In the genomic region with DNA sequence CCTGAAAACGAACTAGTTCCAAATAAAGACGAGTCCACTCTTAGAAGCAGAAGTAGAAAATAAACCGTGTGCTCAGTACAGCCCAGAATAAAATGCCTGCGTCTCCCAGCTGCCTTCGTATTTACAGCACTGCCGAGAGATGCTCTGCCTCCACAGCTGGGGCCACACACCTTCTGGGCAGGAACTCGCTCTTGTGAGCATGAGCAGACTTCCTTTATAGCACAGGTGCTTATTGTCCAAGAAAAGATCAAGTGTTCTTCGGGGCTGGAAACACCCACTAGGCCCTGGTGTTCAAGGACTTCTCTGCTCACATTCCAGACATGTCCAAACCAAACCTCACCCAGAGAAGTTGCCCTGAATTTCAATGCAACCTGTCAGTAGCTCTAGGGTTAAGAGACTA, we compare ENCODE assay signal across 20 mouse cellular contexts. TPM values are rescaled to one million over a fixed set of nuclear protein-coding genes. Genes with fewer than 3 reads are reported as not detected.
DNase-seq lines count a peak whose midpoint lies in the region; ATAC-seq and TF ChIP-seq lines count a peak whose summit lies in the region.
"Had no signal": no experiment of that assay in that cellular context is flagged by ENCODE, and none has a peak within 500 bp of the region (broad histone marks: within the 10 kb centered on the region; RNA-seq: fewer than 3 reads in every experiment).

No protein-coding gene starts in this region.

- no peak overlapping the region for H3K27ac ChIP-seq in thymus, adult 2 months (ENCODE audit: control insufficient read depth, insufficient read depth, low read length)
- H3K27ac ChIP-seq in midbrain, embryonic 11.5 days (ENCODE audit: low read depth, low read length), result no peak overlapping the region
- no peak overlapping the region for H3K27ac ChIP-seq in forebrain, embryonic 10.5 days
- H3K27ac ChIP-seq: heart, adult 2 months; heart, embryonic 15.5 days; hindbrain, postnatal 0 days; liver, embryonic 12.5 days; midbrain, embryonic 15.5 days had no signal

- no peak overlapping the region for H3K4me2 ChIP-seq in midbrain, embryonic 11.5 days
- H3K4me2 ChIP-seq: heart, embryonic 15.5 days; liver, embryonic 12.5 days; midbrain, embryonic 15.5 days had no signal

- no peaks in the 10 kb centered on the region for H3K36me3 ChIP-seq in thymus, adult 2 months (ENCODE audit: control insufficient read depth, insufficient read depth, low read length)
- H3K36me3 ChIP-seq in midbrain, embryonic 11.5 days (ENCODE audit: control insufficient read depth, insufficient read depth, low read length), result no peaks in the 10 kb centered on the region
- H3K36me3 ChIP-seq in forebrain, embryonic 10.5 days (replicated peaks), result no peaks in the 10 kb centered on the region
- H3K36me3 ChIP-seq: heart, embryonic 15.5 days; liver, embryonic 12.5 days; midbrain, embryonic 15.5 days had no signal

- ATAC-seq in frontal cortex, adult (ENCODE audit: low TSS enrichment), result peak; percentile 50
- ATAC-seq in midbrain, embryonic 11.5 days (ENCODE audit: low FRiP score), result no peak
- ATAC-seq: activated CD4-positive, CD25-positive, alpha-beta regulatory T cell, adult 4 months; hindbrain, postnatal 0 days; liver, embryonic 12.5 days; midbrain, embryonic 15.5 days had no signal

- DNase-seq in frontal cortex, postnatal 10 days (ENCODE audit: low spot score in 2 of 2), result no peak
- DNase-seq in thymus, adult 2 months, result peak; percentile 8
- no peak for DNase-seq in thymus, adult 18-20 months
- peak; percentile 68 for DNase-seq in lung, postnatal 25 days (ENCODE audit: low spot score)
- DNase-seq in cerebellum, postnatal 14 days, result no peak
- DNase-seq in midbrain, embryonic 11.5 days (ENCODE audit: low spot score, missing footprints), result no peak
- no peak for DNase-seq in forebrain, embryonic 10.5 days (ENCODE audit: extremely low spot score, low spot score)
- DNase-seq: cerebellum, adult 9-10 months; embryo, embryonic 11 days; gastrocnemius, postnatal 14 days; heart, adult 2 months; kidney, adult 18-20 months; kidney, postnatal 14 days; left cerebral cortex, postnatal 4 days had no signal

- WGBS in thymus, adult 2 months, result 37% methylated on average over 8 of the region's 8 CpGs
- 80% methylated on average over 8 of the region's 8 CpGs for WGBS in midbrain, embryonic 11.5 days
- 84% methylated on average over 8 of the region's 8 CpGs for WGBS in forebrain, embryonic 10.5 days

- no peak overlapping the region for H3K4me3 ChIP-seq in thymus, adult 2 months (ENCODE audit: control insufficient read depth, insufficient read depth, low read length)
- no peak overlapping the region for H3K4me3 ChIP-seq in midbrain, embryonic 11.5 days (ENCODE audit: low read depth, low read length)
- no peak overlapping the region for H3K4me3 ChIP-seq in forebrain, embryonic 10.5 days
- H3K4me3 ChIP-seq: heart, adult 2 months; heart, embryonic 15.5 days; liver, embryonic 12.5 days; midbrain, embryonic 15.5 days had no signal

- TF ChIP-seq POLR2A in thymus, adult 2 months (IDR thresholded peaks at IDR 0.05; ENCODE audit: control insufficient read depth, extremely low read depth, insufficient read depth, low read length, poor library complexity), result no peak

- H3K4me1 ChIP-seq in thymus, adult 2 months (replicated peaks; ENCODE audit: control insufficient read depth, insufficient read depth, low read length), result peaks cover 2% of the 10 kb centered on the region
- H3K4me1 ChIP-seq in midbrain, embryonic 11.5 days (ENCODE audit: control insufficient read depth, insufficient read depth, low read length), result no peaks in the 10 kb centered on the region
- H3K4me1 ChIP-seq in forebrain, embryonic 10.5 days, result peaks cover 17% of the 10 kb centered on the region; the same call in 1 of the 2 replicates
- H3K4me1 ChIP-seq: liver, embryonic 12.5 days had no signal

- H3K9ac ChIP-seq in midbrain, embryonic 11.5 days (ENCODE audit: low read length), result no peak overlapping the region
- H3K9ac ChIP-seq: heart, embryonic 15.5 days; liver, embryonic 12.5 days; midbrain, embryonic 15.5 days had no signal

- H3K27me3 ChIP-seq in thymus, adult 2 months (ENCODE audit: control insufficient read depth, insufficient read depth, low read length), result no peaks in the 10 kb centered on the region
- H3K27me3 ChIP-seq in midbrain, embryonic 11.5 days (ENCODE audit: control insufficient read depth, insufficient read depth, low read length), result no peaks in the 10 kb centered on the region
- no peaks in the 10 kb centered on the region for H3K27me3 ChIP-seq in forebrain, embryonic 10.5 days (ENCODE audit: poor library complexity, severe bottlenecking)
- H3K27me3 ChIP-seq: heart, embryonic 15.5 days; liver, embryonic 12.5 days; midbrain, embryonic 15.5 days had no signal

- no peaks in the 10 kb centered on the region for H3K9me3 ChIP-seq in midbrain, embryonic 11.5 days (ENCODE audit: control insufficient read depth, low read length)
- no peaks in the 10 kb centered on the region for H3K9me3 ChIP-seq in forebrain, embryonic 10.5 days
- H3K9me3 ChIP-seq: heart, embryonic 15.5 days; liver, embryonic 12.5 days; midbrain, embryonic 15.5 days had no signal

- no peak for TF ChIP-seq CTCF in thymus, adult 2 months (IDR thresholded peaks at IDR 0.05; ENCODE audit: borderline replicate concordance, control insufficient read depth, extremely low read depth, insufficient read depth, low read length, poor library complexity)

RNA-seq across cellular contexts. Expression of a gene that starts 39.2 kb away (rescaled TPM):
- polyA plus RNA-seq in thymus, adult 2 months (2012; rRNA removed), result 21.4 and 24.1 TPM in 2 replicates
- 100 and 105 TPM in 2 replicates for polyA plus RNA-seq in midbrain, embryonic 11.5 days (2014; fragmentation: Nextera tagmentation; extraction: Ambion mirVana)
- 121 and 124 TPM in 2 replicates for polyA plus RNA-seq in forebrain, embryonic 10.5 days (2016; fragmentation: Nextera tagmentation; extraction: Ambion mirVana)

RNA-seq across cellular contexts. Expression of a gene that starts 54.5 kb away (rescaled TPM):
- polyA plus RNA-seq in thymus, adult 2 months (2012; rRNA removed), result 14.8 and 18.1 TPM in 2 replicates
- 116 and 129 TPM in 2 replicates for polyA plus RNA-seq in midbrain, embryonic 11.5 days (2014; fragmentation: Nextera tagmentation; extraction: Ambion mirVana)
- polyA plus RNA-seq in forebrain, embryonic 10.5 days (2016; fragmentation: Nextera tagmentation; extraction: Ambion mirVana), result 109 and 120 TPM in 2 replicates

Comparison
In these comparisons a context has a peak if more than half of its experiments do, and no peak if none do; other contexts are left out.
1. DNase-seq: peak in thymus, adult 2 months (single experiment) and lung, postnatal 25 days (single experiment); none in frontal cortex, postnatal 10 days (0 of 2), thymus, adult 18-20 months (0 of 2), cerebellum, postnatal 14 days (0 of 2), midbrain, embryonic 11.5 days (single experiment) and forebrain, embryonic 10.5 days (single experiment).